ENCODE assay signal across 43 mouse cellular contexts in the genomic region with DNA sequence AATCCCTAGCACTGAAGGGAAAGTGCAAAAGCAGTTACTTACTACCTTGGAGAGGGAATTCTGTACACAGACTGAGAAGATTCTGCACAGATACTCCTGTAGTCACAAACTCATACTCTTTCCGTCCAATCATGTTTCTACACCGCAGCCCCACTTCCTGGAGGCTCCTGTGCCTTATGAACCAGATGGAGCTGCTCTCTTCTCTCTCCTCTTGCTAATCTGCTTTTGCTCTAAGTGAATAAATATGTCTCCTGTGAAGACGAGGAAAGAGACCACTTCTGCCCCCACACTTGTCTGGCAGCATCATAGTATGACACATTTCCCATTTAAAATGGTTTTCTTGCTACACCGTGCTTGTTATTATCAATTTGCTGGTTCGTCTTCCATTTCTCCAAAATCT. TPM values are rescaled to one million over a fixed set of nuclear protein-coding genes. Genes with fewer than 3 reads are reported as not detected.
"Had no signal": no experiment of that assay in that cellular context is flagged by ENCODE, and none has a peak within 500 bp of the region (broad histone marks: within the 10 kb centered on the region; RNA-seq: fewer than 3 reads in every experiment).

No protein-coding gene starts in this region.

- H3K9me3 ChIP-seq: heart, embryonic 13.5 days; heart, embryonic 15.5 days; hindbrain, embryonic 13.5 days; hindbrain, embryonic 15.5 days; kidney, embryonic 15.5 days; limb, embryonic 13.5 days; limb, embryonic 15.5 days; liver, embryonic 12.5 days had no signal

- H3K4me1 ChIP-seq: heart, embryonic 15.5 days; hindbrain, embryonic 15.5 days; kidney, embryonic 15.5 days; liver, embryonic 12.5 days had no signal

- H3K27me3 ChIP-seq: heart, embryonic 13.5 days; heart, embryonic 15.5 days; hindbrain, embryonic 13.5 days; hindbrain, embryonic 15.5 days; kidney, embryonic 15.5 days; limb, embryonic 13.5 days; limb, embryonic 15.5 days; liver, embryonic 12.5 days had no signal

- H3K36me3 ChIP-seq: heart, embryonic 13.5 days; heart, embryonic 15.5 days; hindbrain, embryonic 13.5 days; hindbrain, embryonic 15.5 days; kidney, embryonic 15.5 days; limb, embryonic 13.5 days; limb, embryonic 15.5 days; liver, embryonic 12.5 days had no signal

- H3K4me3 ChIP-seq: heart, adult 2 months; heart, embryonic 13.5 days; heart, embryonic 15.5 days; hindbrain, embryonic 13.5 days; hindbrain, embryonic 15.5 days; kidney, embryonic 15.5 days; limb, embryonic 13.5 days; limb, embryonic 15.5 days; liver, embryonic 12.5 days had no signal

- H3K4me2 ChIP-seq: heart, embryonic 11.5 days; heart, embryonic 13.5 days; heart, embryonic 15.5 days; hindbrain, embryonic 13.5 days; hindbrain, embryonic 15.5 days; kidney, embryonic 15.5 days; limb, embryonic 13.5 days; limb, embryonic 15.5 days; liver, embryonic 12.5 days had no signal

- H3K9ac ChIP-seq: heart, embryonic 13.5 days; heart, embryonic 15.5 days; hindbrain, embryonic 13.5 days; hindbrain, embryonic 15.5 days; kidney, embryonic 15.5 days; limb, embryonic 13.5 days; limb, embryonic 15.5 days; liver, embryonic 12.5 days; liver, embryonic 14.5 days had no signal

- DNase-seq: gastrocnemius, postnatal 14 days; gastrocnemius, postnatal 36 days; heart, adult 11 months; heart, adult 2 months; heart, postnatal 14 days; heart, postnatal 36 days; kidney, adult 11 months; kidney, adult 2 months; kidney, adult 9 months; kidney, postnatal 14 days; kidney, postnatal 36 days; layer of hippocampus, adult 9-11 months; layer of hippocampus, postnatal 36 days; left cerebral cortex, postnatal 4 days had no signal

- H3K27ac ChIP-seq: heart, adult 2 months; heart, embryonic 13.5 days; heart, embryonic 15.5 days; hindbrain, embryonic 13.5 days; hindbrain, embryonic 15.5 days; hindbrain, postnatal 0 days; kidney, embryonic 15.5 days; kidney, postnatal 0 days; limb, embryonic 13.5 days; limb, embryonic 15.5 days; liver, embryonic 12.5 days; liver, embryonic 14.5 days had no signal

- ATAC-seq: hindbrain, postnatal 0 days; intestine, embryonic 16.5 days; liver, embryonic 12.5 days had no signal

RNA-seq across cellular contexts. Expression of a gene that starts 26.2 kb away (rescaled TPM):
- total RNA-seq: gastrocnemius, adult 18-20 months; gastrocnemius, adult 8-10 months; gastrocnemius, postnatal 14 days; gastrocnemius, postnatal 36 days; heart, adult 2 months; heart, postnatal 14 days; heart, postnatal 36 days; hematopoietic stem cell, adult 5-6 weeks; hindbrain, postnatal 0 days; layer of hippocampus, adult 18-20 months; layer of hippocampus, adult 8-10 months; layer of hippocampus, postnatal 14 days; layer of hippocampus, postnatal 36 days; left cerebral cortex, adult 18-20 months; left cerebral cortex, postnatal 25 days; left cerebral cortex, postnatal 4 days; liver, adult 2 months had no signal
- polyA plus RNA-seq: frontal cortex, adult 2 months; gonadal fat pad, adult 2 months; heart, adult 2 months; heart, embryonic 11.5 days; heart, embryonic 13.5 days; heart, embryonic 15.5 days; heart, postnatal 0 days; hindbrain, embryonic 11.5 days; hindbrain, embryonic 13.5 days; hindbrain, embryonic 15.5 days; hindbrain, postnatal 0 days; intestine, embryonic 14.5 days; intestine, embryonic 16.5 days; kidney, adult 2 months; kidney, embryonic 15.5 days; kidney, postnatal 0 days; large intestine, adult 2 months; limb, embryonic 11.5 days; limb, embryonic 13.5 days; liver, adult 2 months; liver, embryonic 12.5 days; liver, embryonic 14.5 days had no signal

RNA-seq across cellular contexts. Expression of a gene that starts 41.4 kb away (rescaled TPM):
- total RNA-seq: hematopoietic stem cell, adult 5-6 weeks had no signal
